Mouse (Mus musculus): ENCODE measurements at regions not wholly inside any gene's neighbourhood (a gene's known extent, or its start where the extent isn't known, plus 50 kb on each side); places are given as distances from the start of the nearest gene placed in this dataset.

DNA sequence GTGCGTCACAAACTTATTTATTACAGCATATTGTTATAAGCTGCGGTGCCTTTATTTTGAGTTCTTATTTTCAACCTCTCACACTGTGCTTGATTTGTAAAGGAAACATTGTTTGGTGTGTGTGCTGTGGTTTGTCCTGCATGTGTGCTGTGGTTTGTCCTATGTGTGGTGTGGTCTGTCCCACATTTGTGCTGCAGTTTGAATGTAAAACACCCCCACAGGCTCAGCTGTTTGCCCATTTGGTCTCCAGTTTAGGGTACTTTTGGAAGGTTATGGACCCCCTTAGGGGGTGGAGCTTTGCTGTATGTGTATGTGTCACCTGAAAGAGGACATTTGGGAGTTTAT lies 482.5 kb downstream of the Plekhb2 start:
- TF ChIP-seq TCF12 (IDR thresholded peaks at IDR 0.05; ENCODE audit: insufficient read depth, poor library complexity, severe bottlenecking) = no peak
- no peak for TF ChIP-seq POLR2A (IDR thresholded peaks at IDR 0.05; ENCODE audit: insufficient read length, low read depth)
- no peak for TF ChIP-seq E2F4 (IDR thresholded peaks at IDR 0.05; ENCODE audit: insufficient read depth)
- no peak for TF ChIP-seq POLR2AphosphoS2 (IDR thresholded peaks at IDR 0.05; ENCODE audit: insufficient read length, low read depth)
- no peak for TF ChIP-seq SRF (IDR thresholded peaks at IDR 0.05; ENCODE audit: control insufficient read depth, insufficient read length, low read depth)
- no peak for TF ChIP-seq MYOD1 (IDR thresholded peaks at IDR 0.05; ENCODE audit: control insufficient read depth in 1 of 3, insufficient read length in 2 of 3, low read depth in 2 of 3)
- TF ChIP-seq MYOG (IDR thresholded peaks at IDR 0.05; ENCODE audit: control insufficient read depth in 1 of 3, insufficient read depth in 1 of 3, insufficient read length in 2 of 3, low read depth in 2 of 3) = no peak
- TF ChIP-seq MAX (IDR thresholded peaks at IDR 0.05; ENCODE audit: low read depth) = no peak
- no peak for TF ChIP-seq TCF3 (IDR thresholded peaks at IDR 0.05; ENCODE audit: insufficient read length, low read depth)
- no peak for TF ChIP-seq USF1 (IDR thresholded peaks at IDR 0.05; ENCODE audit: low read depth)
- TF ChIP-seq CEBPB (IDR thresholded peaks at IDR 0.05; ENCODE audit: insufficient read depth, poor library complexity, severe bottlenecking) = no peak
